In genomic region chr8:3230118-3231060, GRCm38 (mm10) we compare ENCODE assay signal across 1 mouse cellular context.
TF ChIP-seq lines count a peak whose summit lies in the region.

No protein-coding gene starts in this region.

TF ChIP-seq in MEL, 35 proteins besides CTCF, POLR2A, EP300 and RAD21 (continued from another document):
- no peak for TF ChIP-seq MAZ (IDR thresholded peaks at IDR 0.05; ENCODE audit: low read depth, low read length)
- TF ChIP-seq MAX (IDR thresholded peaks at IDR 0.05; ENCODE audit: low read length): peak; percentile 61
- TF ChIP-seq ZKSCAN1 (IDR thresholded peaks at IDR 0.05; ENCODE audit: low read depth, low read length): no peak
- TF ChIP-seq ZMIZ1 (IDR thresholded peaks at IDR 0.05; ENCODE audit: low read depth, low read length): no peak
- TF ChIP-seq MEF2A (IDR thresholded peaks at IDR 0.05; ENCODE audit: extremely low read depth, insufficient replicate concordance, low read depth, low read length, poor library complexity, severe bottlenecking): peak; percentile 97
- no peak for TF ChIP-seq GABPA (IDR thresholded peaks at IDR 0.05; ENCODE audit: low read depth, low read length)
- peak; percentile 90 for TF ChIP-seq ETS1 (IDR thresholded peaks at IDR 0.05; ENCODE audit: low read depth, low read length)
- 0 out of 2 replicates have a peak, but pooled peaks have one; percentile 29 for TF ChIP-seq HCFC1 (IDR thresholded peaks at IDR 0.05; ENCODE audit: low read depth, low read length)
- peak; percentile 99 for TF ChIP-seq BHLHE40 (IDR thresholded peaks at IDR 0.05; ENCODE audit: borderline replicate concordance, low read depth, low read length)
- no peak for TF ChIP-seq SMC3 (IDR thresholded peaks at IDR 0.05; ENCODE audit: low read depth, low read length)
- TF ChIP-seq E2F4 (IDR thresholded peaks at IDR 0.05; ENCODE audit: borderline replicate concordance, low read depth, low read length): no peak
- TF ChIP-seq MXI1 (IDR thresholded peaks at IDR 0.05; ENCODE audit: low read depth, low read length): no peak; the same call in 1 of the 2 replicates
- no peak for TF ChIP-seq KAT2A (conservative IDR thresholded peaks at IDR 0.05; ENCODE audit: low read depth, low read length)
- TF ChIP-seq USF2 (IDR thresholded peaks at IDR 0.05; ENCODE audit: borderline replicate concordance in 1 of 2, insufficient read depth in 1 of 2, low read depth in 1 of 2, low read length in 2 of 2): no peak
- TF ChIP-seq MYB (IDR thresholded peaks at IDR 0.05; ENCODE audit: low read depth, low read length): 0 out of 2 replicates have a peak, but pooled peaks have one; percentile 38
